In the genomic region with DNA sequence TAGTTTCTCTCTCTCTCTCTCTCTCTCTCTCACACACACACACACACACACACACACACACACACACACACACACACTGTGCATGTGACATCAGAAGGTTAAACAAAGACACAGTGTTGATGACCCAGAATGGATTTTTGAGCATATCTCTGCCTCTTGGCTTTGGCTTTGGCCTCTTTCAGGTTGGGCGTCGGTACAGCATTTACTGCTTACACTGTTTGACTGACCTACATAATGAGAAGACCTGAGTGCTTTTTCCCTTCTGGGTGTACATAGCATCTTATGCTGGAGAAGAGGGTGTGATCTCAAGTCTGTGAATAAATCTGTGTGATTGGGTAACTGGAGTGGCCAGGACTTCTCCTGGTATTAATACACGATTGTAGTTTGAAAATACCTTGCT, we compare ENCODE assay signal across 25 mouse cellular contexts. TPM values are rescaled to one million over a fixed set of nuclear protein-coding genes. Genes with fewer than 3 reads are reported as not detected.
A peak's percentile ranks its signal among the peaks of the same experiment; 100 is the strongest.
DNase-seq lines count a peak whose midpoint lies in the region; ATAC-seq and TF ChIP-seq lines count a peak whose summit lies in the region.
"Had no signal": no experiment of that assay in that cellular context is flagged by ENCODE, and none has a peak within 500 bp of the region (broad histone marks: within the 10 kb centered on the region; RNA-seq: fewer than 3 reads in every experiment).

No protein-coding gene starts in this region.

- H3K4me1 ChIP-seq in liver, postnatal 0 days (ENCODE audit: insufficient read depth) = peaks cover 24% of the 10 kb centered on the region
- H3K4me1 ChIP-seq in liver, embryonic 12.5 days = peaks cover 35% of the 10 kb centered on the region
- no peaks in the 10 kb centered on the region for H3K4me1 ChIP-seq in stomach, postnatal 0 days (replicated peaks; ENCODE audit: control insufficient read depth, insufficient read depth)
- H3K4me1 ChIP-seq in forebrain, embryonic 11.5 days (replicated peaks; ENCODE audit: control insufficient read depth, insufficient read depth, low read length) = peaks cover 1% of the 10 kb centered on the region
- H3K4me1 ChIP-seq in hindbrain, postnatal 0 days (ENCODE audit: insufficient read depth, low read length) = peaks cover 14% of the 10 kb centered on the region

- H3K27ac ChIP-seq in gastrocnemius, adult 2 months = 0 out of 2 replicates have a peak overlapping the region, but pooled peaks have one; percentile 7
- H3K27ac ChIP-seq in liver, postnatal 0 days (ENCODE audit: low read depth) = peak overlapping the region; percentile 25; the same call in 1 of the 2 replicates
- no peak overlapping the region for H3K27ac ChIP-seq in liver, embryonic 12.5 days
- H3K27ac ChIP-seq in stomach, postnatal 0 days (replicated peaks) = no peak overlapping the region
- no peak overlapping the region for H3K27ac ChIP-seq in forebrain, embryonic 11.5 days (ENCODE audit: low read depth, low read length)
- H3K27ac ChIP-seq in hindbrain, postnatal 0 days = no peak overlapping the region
- H3K27ac ChIP-seq: embryonic facial prominence, embryonic 12.5 days; forebrain, embryonic 12.5 days; hindbrain, embryonic 12.5 days; limb, embryonic 12.5 days; liver, embryonic 15.5 days; stomach, embryonic 15.5 days had no signal

- WGBS in liver, postnatal 0 days (ENCODE audit: insufficient replicate concordance) = 60% methylated on average over 3 of the region's 3 CpGs
- WGBS in liver, embryonic 12.5 days (ENCODE audit: insufficient replicate concordance) = 84% methylated on average over 3 of the region's 3 CpGs
- 64% methylated on average over 3 of the region's 3 CpGs for WGBS in stomach, postnatal 0 days
- 92% methylated on average over 3 of the region's 3 CpGs for WGBS in forebrain, embryonic 11.5 days
- WGBS in hindbrain, postnatal 0 days = 85% methylated on average over 3 of the region's 3 CpGs

- no peaks in the 10 kb centered on the region for H3K9me3 ChIP-seq in liver, postnatal 0 days (ENCODE audit: low read length)
- no peaks in the 10 kb centered on the region for H3K9me3 ChIP-seq in liver, embryonic 12.5 days (replicated peaks)
- H3K9me3 ChIP-seq in stomach, postnatal 0 days (ENCODE audit: control insufficient read depth, low read length) = no peaks in the 10 kb centered on the region
- H3K9me3 ChIP-seq in forebrain, embryonic 11.5 days (ENCODE audit: control insufficient read depth, low read length) = no peaks in the 10 kb centered on the region
- H3K9me3 ChIP-seq in hindbrain, postnatal 0 days (ENCODE audit: low read length) = no peaks in the 10 kb centered on the region
- H3K9me3 ChIP-seq: embryonic facial prominence, embryonic 12.5 days; forebrain, embryonic 12.5 days; hindbrain, embryonic 12.5 days; limb, embryonic 12.5 days; liver, embryonic 15.5 days; stomach, embryonic 15.5 days had no signal

- no peak overlapping the region for H3K4me2 ChIP-seq in liver, postnatal 0 days (ENCODE audit: low read depth, low read length)
- H3K4me2 ChIP-seq in liver, embryonic 12.5 days = no peak overlapping the region
- H3K4me2 ChIP-seq in stomach, postnatal 0 days (replicated peaks; ENCODE audit: low read depth) = no peak overlapping the region
- H3K4me2 ChIP-seq in forebrain, embryonic 11.5 days (ENCODE audit: low read depth, low read length, severe bottlenecking) = no peak overlapping the region
- no peak overlapping the region for H3K4me2 ChIP-seq in hindbrain, postnatal 0 days (ENCODE audit: low read depth, low read length)
- H3K4me2 ChIP-seq: embryonic facial prominence, embryonic 12.5 days; forebrain, embryonic 12.5 days; heart, embryonic 11.5 days; hindbrain, embryonic 12.5 days; limb, embryonic 12.5 days; liver, embryonic 15.5 days; midbrain, embryonic 11.5 days; stomach, embryonic 15.5 days had no signal

- intact Hi-C loops in gastrocnemius, adult 2 months (cut with DNase I) = no loop called here

- TF ChIP-seq CTCF in gastrocnemius, adult 2 months (IDR thresholded peaks at IDR 0.05) = no peak
- no peak for TF ChIP-seq CTCF in liver, postnatal 0 days (IDR thresholded peaks at IDR 0.05; ENCODE audit: low read depth)
- TF ChIP-seq CTCF in stomach, postnatal 0 days (IDR thresholded peaks at IDR 0.05; ENCODE audit: low read depth) = no peak
- TF ChIP-seq CTCF in hindbrain, postnatal 0 days (IDR thresholded peaks at IDR 0.05; ENCODE audit: low read depth) = no peak

- TF ChIP-seq EP300 in liver, postnatal 0 days (IDR thresholded peaks at IDR 0.05; ENCODE audit: low read depth) = no peak
- TF ChIP-seq EP300 in stomach, postnatal 0 days (optimal IDR thresholded peaks at IDR 0.05) = no peak

- H3K4me3 ChIP-seq in gastrocnemius, adult 2 months = no peak overlapping the region
- H3K4me3 ChIP-seq in liver, postnatal 0 days (ENCODE audit: low read depth, low read length) = no peak overlapping the region
- H3K4me3 ChIP-seq in liver, embryonic 12.5 days = no peak overlapping the region
- no peak overlapping the region for H3K4me3 ChIP-seq in stomach, postnatal 0 days (ENCODE audit: low read depth, low read length)
- H3K4me3 ChIP-seq in forebrain, embryonic 11.5 days (ENCODE audit: low read depth, low read length) = no peak overlapping the region
- no peak overlapping the region for H3K4me3 ChIP-seq in hindbrain, postnatal 0 days (ENCODE audit: low read length)
- H3K4me3 ChIP-seq: embryonic facial prominence, embryonic 12.5 days; forebrain, embryonic 12.5 days; hindbrain, embryonic 12.5 days; limb, embryonic 12.5 days; liver, embryonic 15.5 days; stomach, embryonic 15.5 days had no signal

- no peak overlapping the region for H3K9ac ChIP-seq in liver, postnatal 0 days (replicated peaks)
- H3K9ac ChIP-seq in liver, embryonic 12.5 days = no peak overlapping the region
- no peak overlapping the region for H3K9ac ChIP-seq in stomach, postnatal 0 days (ENCODE audit: low read length)
- no peak overlapping the region for H3K9ac ChIP-seq in forebrain, embryonic 11.5 days (ENCODE audit: low read length)
- H3K9ac ChIP-seq in hindbrain, postnatal 0 days (replicated peaks; ENCODE audit: low read length) = no peak overlapping the region
- H3K9ac ChIP-seq: embryonic facial prominence, embryonic 12.5 days; forebrain, embryonic 12.5 days; hindbrain, embryonic 12.5 days; limb, embryonic 12.5 days; liver, embryonic 15.5 days; stomach, embryonic 15.5 days had no signal

- no peaks in the 10 kb centered on the region for H3K27me3 ChIP-seq in liver, postnatal 0 days (ENCODE audit: insufficient read depth, low read length)
- no peaks in the 10 kb centered on the region for H3K27me3 ChIP-seq in liver, embryonic 12.5 days (replicated peaks)
- H3K27me3 ChIP-seq in stomach, postnatal 0 days (ENCODE audit: control insufficient read depth, insufficient read depth, low read length) = no peaks in the 10 kb centered on the region
- no peaks in the 10 kb centered on the region for H3K27me3 ChIP-seq in forebrain, embryonic 11.5 days (ENCODE audit: control insufficient read depth, insufficient read depth, low read length)
- H3K27me3 ChIP-seq in hindbrain, postnatal 0 days (ENCODE audit: insufficient read depth, low read length) = no peaks in the 10 kb centered on the region
- H3K27me3 ChIP-seq: embryonic facial prominence, embryonic 12.5 days; forebrain, embryonic 12.5 days; hindbrain, embryonic 12.5 days; limb, embryonic 12.5 days; liver, embryonic 15.5 days; Patski; stomach, embryonic 15.5 days had no signal

- ATAC-seq in liver, postnatal 0 days = peak; percentile 83
- no peak for ATAC-seq in liver, embryonic 12.5 days
- ATAC-seq in stomach, postnatal 0 days (ENCODE audit: low FRiP score, low TSS enrichment) = no peak
- no peak for ATAC-seq in forebrain, embryonic 11.5 days (replicated peaks; ENCODE audit: low FRiP score)
- no peak for ATAC-seq in hindbrain, postnatal 0 days
- ATAC-seq: Patski had no signal

- DNase-seq in gastrocnemius, adult 2 months = no peak
- DNase-seq in gastrocnemius, postnatal 4 days (ENCODE audit: low spot score in 2 of 2) = no peak
- peak; percentile 25 for DNase-seq in liver, postnatal 0 days
- DNase-seq in cerebellum, postnatal 10 days = peak; percentile 32 to 49
- DNase-seq in stomach, postnatal 0 days (ENCODE audit: low spot score) = peak; percentile 15
- DNase-seq in forebrain, embryonic 11.5 days (ENCODE audit: low spot score) = no peak
- no peak for DNase-seq in hindbrain, postnatal 0 days (ENCODE audit: low spot score)
- DNase-seq: adrenal gland, postnatal 36 days; gastrocnemius, postnatal 36 days; kidney, adult 8-10 months; kidney, postnatal 14 days; layer of hippocampus, postnatal 36 days; lung, postnatal 10 days; thymus, adult 2 months; thymus, postnatal 4 days had no signal

- H3K36me3 ChIP-seq in liver, postnatal 0 days (replicated peaks; ENCODE audit: insufficient read depth, low read length) = no peaks in the 10 kb centered on the region
- H3K36me3 ChIP-seq in liver, embryonic 12.5 days = peaks cover 6% of the 10 kb centered on the region
- no peaks in the 10 kb centered on the region for H3K36me3 ChIP-seq in stomach, postnatal 0 days (ENCODE audit: control insufficient read depth, insufficient read depth, low read length)
- no peaks in the 10 kb centered on the region for H3K36me3 ChIP-seq in forebrain, embryonic 11.5 days (ENCODE audit: control insufficient read depth, insufficient read depth, low read length)
- H3K36me3 ChIP-seq in hindbrain, postnatal 0 days (ENCODE audit: insufficient read depth, low read length) = no peaks in the 10 kb centered on the region
- H3K36me3 ChIP-seq: embryonic facial prominence, embryonic 12.5 days; forebrain, embryonic 12.5 days; hindbrain, embryonic 12.5 days; limb, embryonic 12.5 days; liver, embryonic 15.5 days; stomach, embryonic 15.5 days had no signal

RNA-seq across cellular contexts. Expression of a gene that starts 4.0 kb away (rescaled TPM):
- total RNA-seq in gastrocnemius, adult 2 months (2021) = under 1 TPM; 0.28 to 0.45 TPM
- 1 to 10 TPM in 1 of 2 experiments, under 1 TPM in 1; 0.83 to 1.1 TPM for total RNA-seq in gastrocnemius, postnatal 4 days (2021)
- polyA plus RNA-seq in liver, postnatal 0 days (2015; fragmentation: Nextera tagmentation; extraction: Ambion mirVana) = 0.18 and 0.31 TPM in 2 replicates
- 0.62 and 0.65 TPM in 2 replicates for polyA plus RNA-seq in liver, embryonic 12.5 days (2016; fragmentation: Nextera tagmentation; extraction: Ambion mirVana)
- 0.36 and 0.46 TPM in 2 replicates for polyA plus RNA-seq in stomach, postnatal 0 days (2015; fragmentation: Nextera tagmentation; extraction: Ambion mirVana)
- polyA plus RNA-seq in forebrain, embryonic 11.5 days (2014; fragmentation: Nextera tagmentation; extraction: Ambion mirVana) = 1.4 and 2.2 TPM in 2 replicates
- 1.8 and 2.0 TPM in 2 replicates for total RNA-seq in hindbrain, postnatal 0 days (2014; rRNA removed)
- polyA plus RNA-seq in hindbrain, postnatal 0 days (2015; fragmentation: Nextera tagmentation; extraction: Ambion mirVana) = 0.77 and 0.88 TPM in 2 replicates

RNA-seq across cellular contexts. Expression of a gene that starts 6.9 kb away (rescaled TPM):
- total RNA-seq in gastrocnemius, adult 2 months (2021) = 100 to 1,000 TPM in 1 of 2 experiments, 10 to 100 TPM in 1; 94.6 to 110 TPM
- 10 to 100 TPM; 49.2 to 53.4 TPM for total RNA-seq in gastrocnemius, postnatal 4 days (2021)
- 5.0 and 5.6 TPM in 2 replicates for polyA plus RNA-seq in liver, postnatal 0 days (2015; fragmentation: Nextera tagmentation; extraction: Ambion mirVana)
- 8.9 TPM in 2 replicates for polyA plus RNA-seq in liver, embryonic 12.5 days (2016; fragmentation: Nextera tagmentation; extraction: Ambion mirVana)
- polyA plus RNA-seq in stomach, postnatal 0 days (2015; fragmentation: Nextera tagmentation; extraction: Ambion mirVana) = 10.0 and 10.2 TPM in 2 replicates
- polyA plus RNA-seq in forebrain, embryonic 11.5 days (2014; fragmentation: Nextera tagmentation; extraction: Ambion mirVana) = 11.9 and 13.9 TPM in 2 replicates
- 23.0 and 28.8 TPM in 2 replicates for total RNA-seq in hindbrain, postnatal 0 days (2014; rRNA removed)
- polyA plus RNA-seq in hindbrain, postnatal 0 days (2015; fragmentation: Nextera tagmentation; extraction: Ambion mirVana) = 14.7 and 15.2 TPM in 2 replicates

RNA-seq across cellular contexts. Expression of a gene that starts 52.6 kb away (rescaled TPM):
- total RNA-seq in gastrocnemius, adult 2 months (2021) = 100 to 1,000 TPM; 162 to 201 TPM
- total RNA-seq in gastrocnemius, postnatal 4 days (2021) = 100 to 1,000 TPM; 144 to 147 TPM
- polyA plus RNA-seq in liver, postnatal 0 days (2015; fragmentation: Nextera tagmentation; extraction: Ambion mirVana) = 236 and 246 TPM in 2 replicates
- polyA plus RNA-seq in liver, embryonic 12.5 days (2016; fragmentation: Nextera tagmentation; extraction: Ambion mirVana) = 205 and 206 TPM in 2 replicates
- polyA plus RNA-seq in stomach, postnatal 0 days (2015; fragmentation: Nextera tagmentation; extraction: Ambion mirVana) = 190 and 202 TPM in 2 replicates
- 198 and 205 TPM in 2 replicates for polyA plus RNA-seq in forebrain, embryonic 11.5 days (2014; fragmentation: Nextera tagmentation; extraction: Ambion mirVana)
- total RNA-seq in hindbrain, postnatal 0 days (2014; rRNA removed) = 143 and 156 TPM in 2 replicates
- polyA plus RNA-seq in hindbrain, postnatal 0 days (2015; fragmentation: Nextera tagmentation; extraction: Ambion mirVana) = 197 and 214 TPM in 2 replicates

Comparison
In these comparisons a context has a peak if more than half of its experiments do, and no peak if none do; other contexts are left out.
1. H3K27ac ChIP-seq: peak in gastrocnemius, adult 2 months (single experiment) and liver, postnatal 0 days (single experiment); none in liver, embryonic 12.5 days (single experiment), stomach, postnatal 0 days (single experiment), forebrain, embryonic 11.5 days (single experiment) and hindbrain, postnatal 0 days (single experiment).
2. DNase-seq: peak in liver, postnatal 0 days (single experiment), cerebellum, postnatal 10 days (2 of 2) and stomach, postnatal 0 days (single experiment); none in gastrocnemius, adult 2 months (single experiment), gastrocnemius, postnatal 4 days (0 of 2), forebrain, embryonic 11.5 days (single experiment) and hindbrain, postnatal 0 days (single experiment).